Mouse (Mus musculus) CH12.LX (cell line): ENCODE data around the gene Bri3.

ENCODE experiments used
- CHD2 ChIP-seq: IDR thresholded peaks from 2 replicates; pipeline ENCODE4 v1.6.1; 2011; ENCODE audit warnings: low read length, improper control_type of control experiment
- CTCF ChIP-seq, 2 experiments: IDR thresholded peaks in 1 of 2; conservative IDR thresholded peaks in 1 of 2; 2 replicates each; pipeline ENCODE4 v1.5.1; 2011 to 2012; ENCODE audit warnings: low read depth in 2 of 2, low read length in 2 of 2, improper control_type of control experiment in 1 of 2, inconsistent platforms in 1 of 2, mild to moderate bottlenecking in 1 of 2, moderate library complexity in 1 of 2
- HCFC1 ChIP-seq: IDR thresholded peaks from 2 replicates; pipeline ENCODE4 v1.6.1; 2012; ENCODE audit warnings: low read depth, mild to moderate bottlenecking, inconsistent platforms, low read length, improper control_type of control experiment
- MAZ ChIP-seq: IDR thresholded peaks from 2 replicates; pipeline ENCODE4 v1.6.1; 2012; ENCODE audit warnings: low read depth, mild to moderate bottlenecking, inconsistent platforms, low read length, improper control_type of control experiment, moderate library complexity
- MEF2A ChIP-seq: IDR thresholded peaks from 2 replicates; pipeline ENCODE4 v1.6.1; 2014; ENCODE audit warnings: low read depth, mild to moderate bottlenecking, inconsistent platforms, low read length, improper control_type of control experiment, borderline replicate concordance
- POLR2A ChIP-seq: IDR thresholded peaks from 2 replicates; pipeline ENCODE4 v1.6.1; 2011; ENCODE audit warnings: low read depth, mild to moderate bottlenecking, improper control_type of control experiment, low read length
- RAD21 ChIP-seq: IDR thresholded peaks from 2 replicates; pipeline ENCODE4 v1.6.1; 2011; ENCODE audit warnings: low read depth, mild to moderate bottlenecking, low read length, improper control_type of control experiment, moderate library complexity
- RCOR1 ChIP-seq: conservative IDR thresholded peaks from 2 replicates; pipeline ENCODE4 v1.6.1; 2012; ENCODE audit warnings: low read depth, mild to moderate bottlenecking, inconsistent platforms, low read length, improper control_type of control experiment
- SIN3A ChIP-seq: IDR thresholded peaks from 2 replicates; pipeline ENCODE4 v1.6.1; 2012; ENCODE audit warnings: low read length, improper control_type of control experiment, inconsistent platforms
- USF2 ChIP-seq: conservative IDR thresholded peaks from 2 replicates; pipeline ENCODE4 v1.6.1; 2011; ENCODE audit warnings: low read depth, low read length, improper control_type of control experiment
- ZKSCAN1 ChIP-seq: IDR thresholded peaks from 2 replicates; pipeline ENCODE4 v1.6.1; 2012; ENCODE audit warnings: low read depth, inconsistent platforms, low read length, improper control_type of control experiment, borderline replicate concordance
- ZMIZ1 ChIP-seq: IDR thresholded peaks from 2 replicates; pipeline ENCODE4 v1.6.1; 2012; ENCODE audit warnings: low read depth, mild to moderate bottlenecking, inconsistent platforms, low read length, improper control_type of control experiment

DNA sequence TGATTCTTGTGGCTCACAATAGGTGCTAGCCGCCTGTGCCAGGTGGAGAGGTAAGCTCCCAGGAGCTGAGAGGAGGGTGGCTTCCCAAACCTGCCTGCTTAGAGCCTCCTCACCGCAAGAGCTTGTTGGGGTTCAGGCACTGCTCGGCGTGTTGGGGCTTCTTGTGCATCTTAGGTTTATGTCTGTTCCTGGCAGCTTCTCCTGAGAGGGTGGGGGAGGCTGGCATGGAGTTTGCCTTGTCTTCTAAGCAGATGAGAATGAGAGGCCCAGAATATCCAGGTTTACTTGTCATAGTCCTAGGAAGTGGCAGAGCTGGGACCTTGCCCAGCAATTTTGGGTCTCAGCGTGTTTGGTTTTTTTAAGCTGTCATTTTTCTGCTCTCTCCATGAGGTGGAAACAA, 17.6 kb downstream of the Bri3 start:
- TF ChIP-seq CTCF (conservative IDR thresholded peaks at IDR 0.05 in 1 of 2, IDR thresholded peaks at IDR 0.05 in 1 of 2; ENCODE audit: low read depth in 2 of 2, low read length in 2 of 2): no peak
- no peak for TF ChIP-seq MAZ
- TF ChIP-seq SIN3A: no peak
- TF ChIP-seq HCFC1: no peak
- TF ChIP-seq ZKSCAN1: no peak
- TF ChIP-seq MEF2A: no peak
- no peak for TF ChIP-seq CHD2
- TF ChIP-seq USF2: no peak
- TF ChIP-seq ZMIZ1: no peak
- no peak for TF ChIP-seq RAD21
- TF ChIP-seq RCOR1: no peak
- TF ChIP-seq POLR2A: no peak
